Mouse (Mus musculus) thymus, postnatal 36 days (tissue): ENCODE results near the gene Itga6.
A peak's percentile ranks its signal among the peaks of the same experiment; 100 is the strongest.

Experiments
- DNase-seq, 2 experiments: peaks; one replicate each; pipeline ENCODE4 v3.0.0; 2022; ENCODE audit warnings: mixed read lengths in 2 of 2

Itga6 gene

GRCm38 (mm10) chr2:71734792-71735392, 10.5 kb upstream of the Itga6 start:
- no peak for DNase-seq

GRCm38 (mm10) chr2:71735541-71736159, 9.8 kb upstream of the Itga6 start:
- peak in 1 of 2 experiments; percentile 21 for DNase-seq

DNA sequence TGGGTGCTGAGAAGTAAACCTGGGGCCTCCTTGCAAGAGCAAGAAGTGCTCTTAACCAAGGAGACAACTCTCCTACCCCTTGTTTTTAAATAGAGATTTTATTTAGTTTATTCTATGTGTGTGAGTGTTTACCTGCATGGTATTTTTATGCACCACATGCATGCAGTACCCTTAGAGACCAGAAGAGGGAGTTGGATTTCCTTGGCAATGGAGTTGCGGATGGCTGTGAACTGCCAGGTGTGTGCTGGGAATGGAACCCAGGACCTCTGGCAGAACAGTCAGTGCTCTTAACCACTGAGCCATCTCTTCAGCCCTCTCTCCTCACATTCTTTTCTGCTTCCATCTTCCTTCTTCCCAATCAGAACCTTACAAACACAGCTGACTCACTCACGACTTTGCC, 9.2 kb upstream of the Itga6 start:
- no peak for DNase-seq

- no peak for DNase-seq
These were observed 6.1 kb upstream of the Itga6 start for GRCm38 (mm10) chr2:71739173-71739860.

- no peak for DNase-seq
These were observed 2.9 kb upstream of the Itga6 start for GRCm38 (mm10) chr2:71742557-71742956.

DNA sequence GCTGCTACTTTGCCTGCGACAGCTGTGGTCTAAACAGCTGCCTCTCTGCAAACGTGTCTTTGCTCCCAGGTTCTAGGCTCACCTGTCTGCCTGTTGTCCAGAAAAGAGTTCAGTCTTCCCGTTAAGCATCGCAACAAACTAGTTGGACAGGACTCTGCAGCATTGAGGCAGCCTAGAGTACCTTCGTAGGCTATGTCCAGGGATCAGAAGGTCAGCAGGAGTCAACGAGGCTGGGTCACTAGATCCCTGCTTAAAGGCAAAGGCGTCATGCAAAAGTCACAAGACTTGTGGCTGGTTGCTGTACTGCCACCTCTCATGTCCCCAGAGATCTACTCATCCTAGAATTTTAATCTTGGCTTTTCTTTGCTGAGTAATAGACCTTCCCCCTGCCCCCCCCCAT, 2.0 kb upstream of the Itga6 start:
- DNase-seq = no peak

GRCm38 (mm10) chr2:71744320-71744719, 1.1 kb upstream of the Itga6 start:
- DNase-seq = no peak

DNA sequence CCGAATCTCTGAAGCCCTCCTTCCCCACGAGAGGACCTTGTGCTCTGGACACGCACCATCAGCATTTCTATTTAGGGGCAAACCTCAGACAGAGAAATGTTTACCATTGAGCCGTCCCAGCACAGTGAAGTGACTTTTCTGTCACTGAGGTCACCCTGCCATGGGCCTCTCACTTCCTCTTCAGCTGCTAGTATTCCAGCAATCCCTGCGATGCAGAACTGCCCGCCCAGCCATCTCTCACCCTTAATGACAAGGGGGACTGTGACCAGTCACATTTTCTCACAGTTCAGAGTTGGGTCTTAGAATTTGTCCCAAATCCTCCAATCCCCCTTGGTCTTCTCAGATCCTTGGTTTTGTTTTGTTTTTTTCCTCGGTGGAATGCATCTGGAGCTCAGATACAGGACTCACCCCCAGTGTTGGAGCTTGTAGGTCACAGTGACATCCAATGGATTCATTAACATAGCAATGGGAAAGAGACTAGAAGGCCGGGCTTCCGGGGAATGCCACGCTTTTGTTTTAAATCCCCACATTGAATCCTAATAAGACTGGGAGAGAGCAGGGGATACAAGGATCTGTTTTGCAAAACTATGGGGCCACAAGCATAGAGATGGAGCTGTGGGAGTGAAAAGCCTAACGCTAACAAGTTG, 432 bp upstream of the Itga6 start:
- DNase-seq = no peak

GRCm38 (mm10) chr2:71748451-71748850, 3.0 kb downstream of the Itga6 start:
- DNase-seq = no peak

GRCm38 (mm10) chr2:71749367-71750086, 4.1 kb downstream of the Itga6 start:
- no peak for DNase-seq

- no peak for DNase-seq
These were observed 4.7 kb downstream of the Itga6 start for GRCm38 (mm10) chr2:71750087-71750453.

- DNase-seq = no peak
These were observed 5.9 kb downstream of the Itga6 start for GRCm38 (mm10) chr2:71751336-71751735.

DNA sequence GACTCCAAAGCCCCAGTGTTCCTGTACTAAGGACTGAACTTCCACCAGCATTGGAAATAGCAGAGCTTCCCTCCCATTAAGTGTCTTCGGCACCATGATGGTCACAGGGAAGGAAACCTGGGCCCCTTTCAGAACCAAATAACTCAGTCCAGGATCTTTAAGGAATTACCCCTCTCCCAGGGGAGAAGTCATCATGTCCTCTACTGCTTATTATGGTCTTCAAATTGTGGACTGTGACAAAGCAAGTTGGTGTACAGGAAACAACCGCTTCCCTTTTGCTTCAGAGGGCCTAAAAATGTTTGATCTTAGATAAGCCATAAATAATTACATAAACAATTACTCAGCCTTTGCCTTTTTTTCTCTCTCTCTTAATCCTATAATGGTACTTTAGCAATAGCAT, 6.4 kb downstream of the Itga6 start:
- no peak for DNase-seq

GRCm38 (mm10) chr2:71752383-71752782, 7.0 kb downstream of the Itga6 start:
- DNase-seq = no peak

DNA sequence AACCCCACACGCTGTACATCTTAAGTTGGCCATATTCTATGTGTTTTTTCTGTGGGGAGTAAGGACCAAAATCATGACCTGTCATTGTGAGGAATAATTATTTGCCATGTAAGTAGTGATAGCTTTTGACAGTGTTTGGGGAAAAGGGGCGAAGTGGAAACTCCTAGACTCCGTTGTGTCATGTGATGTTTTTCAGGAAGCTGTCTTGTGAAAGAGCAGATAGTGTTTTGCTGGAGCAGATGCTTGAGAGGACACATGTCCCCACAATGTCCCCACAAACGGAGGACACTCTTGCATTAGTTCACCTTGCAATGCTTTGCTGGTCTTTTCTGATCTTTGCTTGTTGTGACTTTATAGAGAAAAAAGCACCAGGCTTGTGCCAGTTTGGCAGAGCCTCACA, 7.7 kb downstream of the Itga6 start:
- no peak for DNase-seq

DNA sequence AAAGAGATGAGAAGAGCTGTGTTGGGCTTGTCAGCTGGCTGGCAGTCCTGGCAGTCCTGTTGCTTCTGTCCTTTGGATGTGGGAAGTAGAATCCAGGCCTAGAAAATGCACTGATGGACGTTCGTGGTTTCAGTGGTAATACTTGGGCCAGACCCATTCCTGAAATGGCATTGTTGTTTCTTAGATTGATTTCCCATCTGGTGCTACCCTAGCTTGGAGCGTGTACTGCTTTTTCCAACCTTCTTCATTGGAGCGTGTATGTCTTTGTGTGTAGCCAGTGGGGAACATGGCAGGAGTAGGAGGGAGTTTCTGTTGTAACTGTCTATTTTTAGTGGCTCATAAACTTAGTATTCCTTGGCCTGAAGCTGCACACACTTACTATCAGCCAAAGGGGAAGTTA, 10.3 kb downstream of the Itga6 start:
- no peak for DNase-seq

- no peak for DNase-seq
These were observed 11.7 kb downstream of the Itga6 start for GRCm38 (mm10) chr2:71757098-71757497.

GRCm38 (mm10) chr2:71758591-71759531, 13.4 kb downstream of the Itga6 start:
- no peak for DNase-seq

DNA sequence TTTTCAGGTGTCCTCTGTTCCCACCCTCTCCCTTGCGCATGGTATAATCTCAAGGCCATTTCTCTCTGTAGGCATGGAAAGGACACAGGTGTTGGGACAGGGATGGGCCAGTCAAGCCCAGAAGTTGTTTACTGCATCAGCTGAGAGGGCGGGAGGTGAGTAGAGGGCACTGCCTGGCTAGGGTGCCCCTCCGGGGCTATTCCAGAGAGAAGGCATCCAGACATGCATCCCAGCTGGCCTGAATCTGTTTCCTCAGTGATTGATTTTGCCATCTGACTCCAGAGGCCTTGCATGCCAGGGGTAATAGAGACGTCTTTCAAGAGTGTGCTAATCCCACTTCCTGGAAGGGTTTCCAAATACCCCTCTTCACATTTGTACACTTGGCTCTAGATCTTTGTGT, 14.7 kb downstream of the Itga6 start:
- no peak for DNase-seq

GRCm38 (mm10) chr2:71761081-71761480, 15.7 kb downstream of the Itga6 start:
- DNase-seq = no peak

- DNase-seq = no peak
These were observed 19.1 kb downstream of the Itga6 start for GRCm38 (mm10) chr2:71764525-71764924.
